Mouse (Mus musculus): Measurements from ENCODE around the gene Slc35d2. TPM values are rescaled to one million over a fixed set of nuclear protein-coding genes. Genes with fewer than 3 reads are reported as not detected.
A peak's percentile ranks its signal among the peaks of the same experiment; 100 is the strongest.
"Not testable (repeated sequence)": the region's sequence is repeated elsewhere in the genome, so short reads cannot be mapped to it uniquely, and the experiment has no call there.

Gene Slc35d2
- polyA plus RNA-seq, 1 experiment, result 6.3 TPM

DNA sequence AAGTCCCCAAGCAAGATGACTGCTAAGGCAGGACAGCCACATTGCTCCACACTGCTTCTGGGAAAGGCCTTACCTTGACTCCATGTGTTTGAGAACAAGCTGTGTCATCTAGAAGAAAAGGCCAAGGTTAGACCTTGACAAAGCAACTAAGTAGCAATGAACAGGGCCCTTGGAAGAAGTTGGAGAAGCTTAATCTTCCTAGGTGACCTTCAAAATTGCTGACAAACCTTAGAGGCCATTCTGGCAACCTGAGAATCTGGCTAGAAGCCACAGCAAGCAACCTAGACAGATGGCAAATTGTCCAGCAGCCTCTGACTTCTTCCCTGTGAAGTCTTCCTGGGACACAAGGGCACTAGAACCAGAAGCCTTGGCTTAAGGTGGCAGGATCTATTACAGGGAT, 64.9 kb downstream of the Slc35d2 start:
- H3K27me3 ChIP-seq (ENCODE audit: control insufficient read depth, insufficient read depth, low read length, poor library complexity, severe bottlenecking), result no peaks in the 10 kb centered on the region
- H3K4me3 ChIP-seq (ENCODE audit: low read depth, low read length), result no peak overlapping the region
- no peak for TF ChIP-seq CTCF (IDR thresholded peaks at IDR 0.05; ENCODE audit: low read depth, low read length)
- no peak for TF ChIP-seq POLR2A (IDR thresholded peaks at IDR 0.05; ENCODE audit: insufficient read depth, low read length)
- no peak for TF ChIP-seq EP300 (IDR thresholded peaks at IDR 0.05; ENCODE audit: insufficient read depth, low read depth, low read length)

DNA sequence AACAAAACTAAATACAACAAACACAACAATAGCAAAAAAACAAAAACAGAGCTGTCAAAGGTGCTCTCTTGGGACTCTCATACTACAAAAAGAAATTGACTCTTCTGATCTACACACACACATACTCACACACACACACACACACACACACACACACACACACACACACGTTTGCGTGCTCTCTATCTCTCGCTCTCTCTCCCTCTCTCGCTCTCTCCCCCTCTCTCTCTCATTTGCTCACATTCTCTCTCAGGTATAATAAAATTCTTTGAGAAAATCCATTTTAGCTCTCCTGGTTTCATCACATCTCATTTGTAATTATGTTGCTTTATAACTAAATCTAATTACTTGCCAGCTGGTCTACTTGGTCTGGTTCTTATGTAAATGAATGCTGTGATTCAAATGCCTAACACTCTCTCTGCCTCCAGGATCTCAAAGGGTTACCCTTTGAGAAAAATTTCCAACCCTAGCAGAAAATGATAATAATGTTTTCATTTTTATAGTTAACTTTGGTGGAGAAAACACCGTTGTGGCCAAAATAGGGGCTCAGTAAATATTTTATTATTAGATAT, 68.1 kb downstream of the Slc35d2 start:
- TF ChIP-seq POLR2A (IDR thresholded peaks at IDR 0.05; ENCODE audit: insufficient read depth, low read length) (no peak), CTCF (IDR thresholded peaks at IDR 0.05; ENCODE audit: low read depth, low read length) (no peak), EP300 (IDR thresholded peaks at IDR 0.05; ENCODE audit: insufficient read depth, low read depth, low read length) (no peak)
- no peaks in the 10 kb centered on the region for H3K9me3 ChIP-seq (replicated peaks; ENCODE audit: control insufficient read depth, insufficient read depth, low read length, poor library complexity, severe bottlenecking)
- H3K27me3 ChIP-seq (ENCODE audit: control insufficient read depth, insufficient read depth, low read length, poor library complexity, severe bottlenecking), result no peaks in the 10 kb centered on the region
- H3K36me3 ChIP-seq (ENCODE audit: control insufficient read depth, insufficient read depth, low read length, poor library complexity, severe bottlenecking), result no peaks in the 10 kb centered on the region
- no peak overlapping the region for H3K9ac ChIP-seq (ENCODE audit: low read depth, poor library complexity, severe bottlenecking)
- no peaks in the 10 kb centered on the region for H3K4me1 ChIP-seq (ENCODE audit: control insufficient read depth, insufficient read depth, low read length)
- H3K27ac ChIP-seq (ENCODE audit: insufficient read depth, low read length), result no peak overlapping the region
- no peak overlapping the region for H3K4me3 ChIP-seq (ENCODE audit: low read depth, low read length)

More for the DNA sequence above, 64.9 kb downstream of the Slc35d2 start:
- Histone ChIP-seq H3K27ac (ENCODE audit: insufficient read depth, low read length) (no peak overlapping the region), H3K4me1 (ENCODE audit: control insufficient read depth, insufficient read depth, low read length) (no peaks in the 10 kb centered on the region), H3K9ac (ENCODE audit: low read depth, poor library complexity, severe bottlenecking) (no peak overlapping the region), H3K36me3 (ENCODE audit: control insufficient read depth, insufficient read depth, low read length, poor library complexity, severe bottlenecking) (no peaks in the 10 kb centered on the region), H3K9me3 (replicated peaks; ENCODE audit: control insufficient read depth, insufficient read depth, low read length, poor library complexity, severe bottlenecking) (no peaks in the 10 kb centered on the region)

DNA sequence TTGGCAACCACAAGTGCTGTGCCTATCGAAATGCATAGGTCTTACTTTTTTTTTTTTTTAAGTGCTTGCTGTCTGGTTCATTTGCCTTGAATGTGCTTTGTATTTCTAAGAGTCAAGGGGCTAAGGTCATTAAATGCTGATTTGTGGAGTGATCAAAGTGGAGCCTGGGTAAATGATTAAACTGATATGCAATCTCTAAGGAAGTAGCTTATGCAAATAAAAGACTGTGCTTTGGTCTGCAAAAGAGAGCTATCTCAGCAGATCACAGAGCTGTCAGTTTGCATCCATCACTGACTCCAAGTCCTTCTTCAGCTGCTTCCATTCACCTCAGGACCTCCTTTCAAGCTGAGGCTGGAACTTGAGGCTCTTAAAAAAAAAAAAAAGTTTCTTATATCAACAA, 75.2 kb downstream of the Slc35d2 start:
- no peaks in the 10 kb centered on the region for H3K4me1 ChIP-seq (ENCODE audit: control insufficient read depth, insufficient read depth, low read length)
- no peaks in the 10 kb centered on the region for H3K36me3 ChIP-seq (ENCODE audit: control insufficient read depth, insufficient read depth, low read length, poor library complexity, severe bottlenecking)
- no peak overlapping the region for H3K27ac ChIP-seq (ENCODE audit: insufficient read depth, low read length)
- H3K9me3 ChIP-seq (replicated peaks; ENCODE audit: control insufficient read depth, insufficient read depth, low read length, poor library complexity, severe bottlenecking), result no peaks in the 10 kb centered on the region
- TF ChIP-seq CTCF (IDR thresholded peaks at IDR 0.05; ENCODE audit: low read depth, low read length), result no peak
- TF ChIP-seq EP300 (IDR thresholded peaks at IDR 0.05; ENCODE audit: insufficient read depth, low read depth, low read length), result no peak
- no peak for TF ChIP-seq POLR2A (IDR thresholded peaks at IDR 0.05; ENCODE audit: insufficient read depth, low read length)
- H3K9ac ChIP-seq (ENCODE audit: low read depth, poor library complexity, severe bottlenecking), result no peak overlapping the region
- no peak overlapping the region for H3K4me3 ChIP-seq (ENCODE audit: low read depth, low read length)
- no peaks in the 10 kb centered on the region for H3K27me3 ChIP-seq (ENCODE audit: control insufficient read depth, insufficient read depth, low read length, poor library complexity, severe bottlenecking)

DNA sequence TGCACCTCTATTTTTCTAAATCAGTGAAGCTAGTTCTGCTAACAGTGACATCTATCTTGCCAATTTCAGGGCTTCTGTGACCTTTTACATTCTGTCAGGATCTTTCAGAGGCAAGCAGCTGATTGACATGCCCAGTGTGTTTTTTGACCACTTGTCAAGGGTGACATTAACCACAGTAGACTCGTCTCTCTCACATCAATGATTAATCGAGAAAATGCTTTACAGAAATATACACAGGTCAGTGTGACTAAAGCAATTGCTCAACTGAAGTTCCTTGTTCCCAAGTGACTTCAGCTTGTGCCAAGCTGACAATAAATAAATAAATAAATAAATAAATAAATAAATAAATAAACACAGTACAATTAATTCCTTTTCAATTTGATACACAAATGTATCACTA, 76.9 kb downstream of the Slc35d2 start:
- H3K27me3 ChIP-seq (ENCODE audit: control insufficient read depth, insufficient read depth, low read length, poor library complexity, severe bottlenecking); H3K27ac ChIP-seq (ENCODE audit: insufficient read depth, low read length); H3K9me3 ChIP-seq (replicated peaks; ENCODE audit: control insufficient read depth, insufficient read depth, low read length, poor library complexity, severe bottlenecking); H3K36me3 ChIP-seq (ENCODE audit: control insufficient read depth, insufficient read depth, low read length, poor library complexity, severe bottlenecking); H3K4me1 ChIP-seq (ENCODE audit: control insufficient read depth, insufficient read depth, low read length); H3K9ac ChIP-seq (ENCODE audit: low read depth, poor library complexity, severe bottlenecking); H3K4me3 ChIP-seq (ENCODE audit: low read depth, low read length): not testable (repeated sequence)

DNA sequence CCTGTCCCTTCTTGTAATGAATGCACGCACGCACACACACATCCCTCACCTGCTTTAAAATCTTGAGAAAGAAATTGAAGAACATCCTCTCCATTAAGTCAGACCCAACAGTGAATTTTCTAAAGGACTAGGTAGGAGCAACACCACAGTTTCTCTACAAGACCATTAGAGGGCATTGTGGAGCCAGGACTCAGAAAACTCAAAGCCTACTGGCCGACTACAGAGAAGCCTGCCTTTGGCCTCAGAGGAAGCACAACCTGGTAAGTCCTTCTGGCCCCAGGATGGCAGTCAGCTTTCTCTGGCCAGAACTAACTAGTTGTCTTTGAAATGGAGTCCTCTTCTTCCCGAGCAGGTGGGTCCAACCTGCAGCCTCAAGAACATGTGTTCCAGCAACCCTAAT, 78.3 kb downstream of the Slc35d2 start:
- H3K27me3 ChIP-seq (ENCODE audit: control insufficient read depth, insufficient read depth, low read length, poor library complexity, severe bottlenecking), result no peaks in the 10 kb centered on the region
- TF ChIP-seq EP300 (IDR thresholded peaks at IDR 0.05; ENCODE audit: insufficient read depth, low read depth, low read length), result no peak
- no peak for TF ChIP-seq POLR2A (IDR thresholded peaks at IDR 0.05; ENCODE audit: insufficient read depth, low read length)
- TF ChIP-seq CTCF (IDR thresholded peaks at IDR 0.05; ENCODE audit: low read depth, low read length), result peak; percentile 40
- no peak overlapping the region for H3K27ac ChIP-seq (ENCODE audit: insufficient read depth, low read length)
- no peaks in the 10 kb centered on the region for H3K36me3 ChIP-seq (ENCODE audit: control insufficient read depth, insufficient read depth, low read length, poor library complexity, severe bottlenecking)
- H3K9ac ChIP-seq (ENCODE audit: low read depth, poor library complexity, severe bottlenecking), result no peak overlapping the region
- no peak overlapping the region for H3K4me3 ChIP-seq (ENCODE audit: low read depth, low read length)
- no peaks in the 10 kb centered on the region for H3K9me3 ChIP-seq (replicated peaks; ENCODE audit: control insufficient read depth, insufficient read depth, low read length, poor library complexity, severe bottlenecking)
- H3K4me1 ChIP-seq (ENCODE audit: control insufficient read depth, insufficient read depth, low read length), result no peaks in the 10 kb centered on the region

DNA sequence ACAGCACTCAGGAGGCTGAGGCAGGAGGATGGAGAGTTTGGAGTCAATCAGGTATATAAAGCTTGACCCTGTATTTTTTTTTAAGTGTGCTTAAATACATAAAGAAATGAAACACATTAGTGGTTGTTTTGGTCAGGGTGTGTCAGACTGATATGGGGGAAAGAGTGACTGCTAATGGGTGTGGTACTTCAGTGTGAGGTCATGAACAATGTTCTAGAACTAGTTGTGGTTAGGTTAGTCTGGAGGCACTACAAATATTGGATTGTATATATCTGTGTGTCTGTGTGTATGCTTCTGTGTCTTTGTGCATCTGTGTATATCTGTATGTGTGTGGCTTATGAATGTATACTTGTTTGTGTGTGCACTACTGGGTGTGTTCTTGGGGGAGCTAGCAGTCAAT, 79.6 kb downstream of the Slc35d2 start:
- TF ChIP-seq CTCF (IDR thresholded peaks at IDR 0.05; ENCODE audit: low read depth, low read length), result no peak
- no peak for TF ChIP-seq POLR2A (IDR thresholded peaks at IDR 0.05; ENCODE audit: insufficient read depth, low read length)
- Histone ChIP-seq H3K27ac (ENCODE audit: insufficient read depth, low read length) (no peak overlapping the region), H3K9ac (ENCODE audit: low read depth, poor library complexity, severe bottlenecking) (no peak overlapping the region), H3K4me3 (ENCODE audit: low read depth, low read length) (no peak overlapping the region), H3K9me3 (replicated peaks; ENCODE audit: control insufficient read depth, insufficient read depth, low read length, poor library complexity, severe bottlenecking) (no peaks in the 10 kb centered on the region), H3K36me3 (ENCODE audit: control insufficient read depth, insufficient read depth, low read length, poor library complexity, severe bottlenecking) (no peaks in the 10 kb centered on the region), H3K4me1 (ENCODE audit: control insufficient read depth, insufficient read depth, low read length) (no peaks in the 10 kb centered on the region), H3K27me3 (ENCODE audit: control insufficient read depth, insufficient read depth, low read length, poor library complexity, severe bottlenecking) (no peaks in the 10 kb centered on the region)
